Mouse (Mus musculus) stomach, embryonic 16.5 days (tissue): Measurements from ENCODE around the gene Mybph. TPM values are rescaled to one million over a fixed set of nuclear protein-coding genes. Genes with fewer than 3 reads are reported as not detected.

Experiments used
- ATAC-seq: fragments of 200-750 bp; cut with Nextera tagmentation; 2 replicates; pipeline ENCODE4 v1.8.0; 2017; ENCODE audit warnings: moderate number of reproducible peaks, moderate TSS enrichment; ENCODE audit not compliant: insufficient read depth, low FRiP score
- H3K27ac ChIP-seq: fragments of 300-500 bp; sonication (generic); 2 replicates; pipeline ENCODE4 v1.5.1; 2014; ENCODE audit warnings: low read length
- H3K27me3 ChIP-seq: fragments of 300-500 bp; sonication (generic); 2 replicates; pipeline ENCODE4 v1.6.1; 2014; ENCODE audit warnings: low read length, control low read depth, mixed read lengths; ENCODE audit not compliant: control insufficient read depth, insufficient read depth
- H3K36me3 ChIP-seq: fragments of 300-500 bp; sonication (generic); 2 replicates; pipeline ENCODE4 v1.6.1; 2014; ENCODE audit warnings: low read length; ENCODE audit not compliant: control insufficient read depth, insufficient read depth
- H3K4me1 ChIP-seq: fragments of 300-500 bp; sonication (generic); 2 replicates; pipeline ENCODE4 v1.6.1; 2014; ENCODE audit warnings: low read length, control low read depth, mixed read lengths; ENCODE audit not compliant: control insufficient read depth, insufficient read depth
- H3K4me2 ChIP-seq: fragments of 300-500 bp; sonication (generic); 2 replicates; pipeline ENCODE4 v1.6.1; 2014; ENCODE audit warnings: low read depth, low read length, mixed read lengths
- H3K4me3 ChIP-seq: fragments of 300-500 bp; sonication (generic); replicated peaks from 2 replicates; pipeline ENCODE4 v1.5.1; 2014; ENCODE audit warnings: mild to moderate bottlenecking, low read length
- H3K9ac ChIP-seq: fragments of 300-500 bp; sonication (generic); 2 replicates; pipeline ENCODE4 v1.6.1; 2014; ENCODE audit warnings: low read length
- H3K9me3 ChIP-seq: fragments of 300-500 bp; sonication (generic); replicated peaks from 2 replicates; pipeline ENCODE4 v1.6.1; 2016; ENCODE audit warnings: low read length, control low read depth; ENCODE audit not compliant: control insufficient read depth
- WGBS: fragments of 180-500 bp; shearing (Covaris S2); extraction: QIAGEN DNeasy Blood & Tissue Kit; methylation state at CpG from one replicate; pipeline ENCODE4 v1.1.7; 2014; 5-methylcytosine and 5-hydroxymethylcytosine counted together
- polyA plus RNA-seq: library from polyadenylated mRNA; unstranded; fragments of >200 nt; fragmentation: Nextera tagmentation; extraction: Ambion mirVana; gene quantifications from 2 replicates; pipeline ENCODE4 v1.2.1, GENCODE M21; 2015

The Mybph gene
- 0.35 and 9.0 TPM in 2 replicates for polyA plus RNA-seq

DNA sequence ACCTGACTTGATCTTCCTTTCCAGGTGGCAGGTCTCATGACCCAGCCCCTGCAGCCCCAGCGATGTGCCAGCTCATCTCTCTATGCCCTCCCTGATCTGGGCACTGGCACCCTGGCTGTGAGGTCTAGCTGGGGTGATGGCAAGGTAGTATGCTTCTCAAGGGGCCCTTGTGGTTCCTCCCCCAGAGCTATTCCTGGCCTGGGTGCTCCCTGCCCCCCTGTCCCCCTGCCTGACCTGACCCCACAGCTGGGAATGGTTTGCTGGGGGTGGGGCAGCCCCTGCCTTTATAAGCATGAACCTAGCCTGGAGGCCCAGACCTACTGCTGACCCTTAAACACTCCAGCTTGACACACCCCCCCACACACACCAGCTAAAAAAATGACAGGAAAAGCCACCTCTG, at the start of gene Mybph:
Gene Mybph (plus strand): TSS at position 323 of the 400 bp plus-strand sequence.
- H3K9ac ChIP-seq = 0 out of 2 replicates have a peak within 1 kb of the TSS, but pooled peaks have one; percentile 9
- no peak within 1 kb of the TSS for H3K27ac ChIP-seq
- H3K4me2 ChIP-seq = no peak within 1 kb of the TSS
- H3K4me3 ChIP-seq = no peak within 1 kb of the TSS
- H3K27me3 ChIP-seq = no peaks in the 10 kb centered on the region
- peaks cover 14% of the 10 kb centered on the region for H3K4me1 ChIP-seq
- no peak for ATAC-seq
- WGBS = 100% methylated on average over 1 of the region's 1 CpGs
- no peaks in the 10 kb centered on the region for H3K36me3 ChIP-seq
- H3K9me3 ChIP-seq = no peaks in the 10 kb centered on the region

DNA sequence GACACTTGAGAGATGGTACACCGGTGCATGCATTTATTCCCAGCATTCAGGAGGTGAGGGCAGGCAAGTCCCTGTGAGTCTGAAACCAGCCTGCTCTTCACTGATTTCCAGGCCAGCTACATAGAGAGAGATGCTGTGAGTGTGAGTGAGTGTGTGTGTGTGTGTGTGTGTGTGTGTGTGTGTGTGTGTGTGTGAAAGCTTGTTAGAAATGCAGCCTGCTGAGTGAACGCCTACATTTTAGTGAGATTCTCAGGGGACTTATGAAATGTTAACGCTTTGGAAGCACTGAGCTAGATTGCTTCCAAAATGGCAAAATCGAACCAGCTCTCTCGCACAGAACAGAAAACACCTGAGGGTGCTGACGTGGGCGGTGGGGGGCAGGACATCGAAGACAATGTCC, 47.2 kb upstream of the Mybph start:
- Histone ChIP-seq H3K27ac (no peak overlapping the region), H3K4me2 (no peak overlapping the region), H3K9me3 (no peaks in the 10 kb centered on the region), H3K4me3 (no peak overlapping the region), H3K4me1 (no peaks in the 10 kb centered on the region), H3K36me3 (no peaks in the 10 kb centered on the region), H3K9ac (no peak overlapping the region), H3K27me3 (no peaks in the 10 kb centered on the region)
- WGBS = 89% methylated on average over 8 of the region's 8 CpGs
- no peak for ATAC-seq

DNA sequence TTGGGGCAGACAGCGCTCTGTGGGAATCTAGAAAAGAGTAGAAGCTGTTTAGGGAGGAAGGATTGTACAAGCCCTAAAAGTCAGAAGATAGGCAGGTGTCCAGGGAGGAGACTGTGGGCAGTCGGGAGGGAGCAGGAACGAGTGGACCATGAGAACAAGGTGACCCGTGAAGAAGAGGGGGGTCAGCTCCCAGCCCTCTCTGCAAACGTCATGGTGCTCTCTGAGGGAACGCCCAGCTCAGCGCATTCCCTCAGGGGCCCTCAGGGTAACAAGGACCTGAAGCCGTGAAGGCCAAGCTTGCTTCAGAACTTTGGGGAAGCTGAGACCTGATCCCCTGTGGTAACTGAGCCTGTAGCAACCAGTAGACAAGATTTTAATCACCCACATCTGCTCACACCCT, 43.2 kb upstream of the Mybph start:
- no peak overlapping the region for H3K27ac ChIP-seq
- no peaks in the 10 kb centered on the region for H3K36me3 ChIP-seq
- H3K4me3 ChIP-seq = no peak overlapping the region
- H3K27me3 ChIP-seq = no peaks in the 10 kb centered on the region
- H3K4me1 ChIP-seq = no peaks in the 10 kb centered on the region
- H3K9ac ChIP-seq = no peak overlapping the region
- WGBS = 54% methylated on average over 8 of the region's 8 CpGs
- H3K9me3 ChIP-seq = no peaks in the 10 kb centered on the region
- no peak for ATAC-seq
- H3K4me2 ChIP-seq = no peak overlapping the region

DNA sequence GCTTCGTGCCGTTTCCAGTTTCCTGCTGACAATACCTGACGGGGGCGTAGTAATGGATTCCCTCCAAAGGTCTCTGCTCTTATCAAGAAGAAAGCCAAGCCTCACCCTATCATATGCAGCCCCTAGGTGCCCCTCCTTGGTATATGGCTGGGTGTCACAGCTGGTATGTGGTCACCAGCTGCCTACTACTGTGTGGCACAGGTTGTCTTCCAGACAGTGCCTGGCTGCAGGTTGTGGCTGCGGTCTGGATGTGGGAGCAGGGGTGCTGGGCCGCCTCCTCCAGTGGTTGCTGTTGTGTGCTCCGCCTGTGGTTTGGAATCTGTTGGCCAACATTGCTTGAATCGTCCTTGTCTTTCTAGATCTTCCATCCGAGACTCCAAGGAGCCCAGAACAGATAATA, 42.5 kb upstream of the Mybph start:
- Histone ChIP-seq H3K4me1 (no peaks in the 10 kb centered on the region), H3K4me2 (no peak overlapping the region), H3K27me3 (no peaks in the 10 kb centered on the region), H3K36me3 (no peaks in the 10 kb centered on the region), H3K9me3 (no peaks in the 10 kb centered on the region), H3K4me3 (no peak overlapping the region), H3K9ac (no peak overlapping the region), H3K27ac (no peak overlapping the region)
- 88% methylated on average over 9 of the region's 9 CpGs for WGBS
- ATAC-seq = no peak

DNA sequence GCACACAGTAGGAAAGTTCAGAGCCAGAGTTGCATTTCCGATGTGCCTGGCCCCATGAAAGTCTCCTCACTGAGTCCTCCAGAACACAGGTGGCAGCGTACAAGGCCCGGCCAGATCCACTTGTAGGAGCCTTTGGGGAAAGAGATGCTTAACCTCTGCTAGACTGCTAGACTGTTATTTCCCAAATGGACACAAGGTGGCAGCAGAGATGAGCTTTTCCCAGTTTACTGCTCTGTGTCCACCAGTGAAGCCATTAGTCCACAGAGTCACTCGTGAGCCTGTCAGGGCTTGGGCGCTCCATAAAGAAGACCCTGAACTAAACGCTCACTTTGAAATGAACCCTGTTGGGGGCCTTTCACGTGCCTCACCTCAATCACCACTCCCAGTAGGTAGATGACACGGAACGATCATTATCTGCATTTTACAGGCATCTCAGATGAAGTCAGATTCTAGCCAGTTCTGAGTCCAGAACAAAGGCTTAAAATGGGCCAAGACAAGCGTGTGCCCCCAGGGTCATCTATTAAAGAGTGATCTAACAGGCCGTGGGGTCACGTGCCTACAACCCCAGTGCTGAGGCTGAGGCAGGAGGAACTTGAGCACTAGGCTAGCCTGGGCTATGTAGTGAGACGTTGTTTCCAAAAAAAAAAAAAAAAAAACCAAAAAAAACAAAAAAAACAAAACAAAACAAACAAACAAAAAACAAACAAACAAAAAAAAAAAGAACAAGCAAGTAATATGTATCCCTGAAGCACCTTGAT, 41.4 kb upstream of the Mybph start:
- no peaks in the 10 kb centered on the region for H3K9me3 ChIP-seq
- ATAC-seq = peak; percentile 86
- WGBS = 32% methylated on average over 13 of the region's 13 CpGs

DNA sequence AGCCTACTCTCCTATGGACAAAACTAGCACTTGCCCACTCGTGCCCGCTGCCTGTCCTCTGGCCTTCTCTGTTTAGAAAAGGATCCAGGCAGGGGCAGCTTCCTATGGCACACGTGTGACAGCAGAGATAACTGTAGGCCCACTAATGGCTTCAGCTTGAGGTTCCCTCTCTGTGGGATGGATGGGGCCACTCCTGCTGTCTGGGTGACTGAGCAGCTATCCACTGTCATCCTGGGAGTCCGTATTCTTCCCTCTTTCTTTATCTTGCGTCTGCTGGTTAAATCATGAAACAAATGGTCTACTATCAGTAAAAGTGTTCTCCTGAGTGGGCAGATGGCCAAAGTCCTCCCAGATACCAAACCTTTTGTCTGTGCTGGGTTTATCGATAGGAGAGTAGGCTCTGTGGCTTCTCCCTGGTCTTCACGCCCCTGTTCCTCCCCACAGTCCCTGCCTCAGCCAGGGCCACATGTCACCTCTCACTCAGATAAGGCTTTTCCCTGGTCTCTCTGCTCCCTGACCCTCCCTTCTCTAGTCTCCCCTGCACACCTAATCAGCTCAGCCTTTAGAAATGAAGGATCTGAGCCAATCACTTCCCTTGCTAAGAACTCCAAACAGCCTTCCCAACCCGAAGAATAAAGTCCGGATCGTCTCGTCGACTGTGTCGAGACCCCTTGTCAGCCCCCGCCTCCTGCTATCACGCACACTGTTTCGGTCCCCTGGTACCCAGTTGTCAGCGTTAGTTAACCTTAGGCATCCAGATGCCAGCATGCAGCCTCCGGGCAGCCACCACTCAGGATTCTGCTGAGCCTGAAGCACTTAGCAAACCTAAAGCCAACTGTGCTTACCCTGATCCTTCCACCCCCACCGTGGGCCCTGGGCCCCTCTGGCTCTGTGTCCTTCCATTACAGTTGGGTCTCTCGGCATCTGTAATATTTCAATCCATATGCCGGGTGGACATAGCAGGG, 40.3 kb upstream of the Mybph start:
- no peak for ATAC-seq
- Histone ChIP-seq H3K9ac (no peak overlapping the region), H3K36me3 (no peaks in the 10 kb centered on the region)

More for the DNA sequence above, 41.4 kb upstream of the Mybph start:
- no peaks in the 10 kb centered on the region for H3K27me3 ChIP-seq
- H3K4me2 ChIP-seq = no peak overlapping the region
- H3K36me3 ChIP-seq = no peaks in the 10 kb centered on the region
- no peak overlapping the region for H3K27ac ChIP-seq
- no peak overlapping the region for H3K9ac ChIP-seq
- no peaks in the 10 kb centered on the region for H3K4me1 ChIP-seq
- no peak overlapping the region for H3K4me3 ChIP-seq

DNA sequence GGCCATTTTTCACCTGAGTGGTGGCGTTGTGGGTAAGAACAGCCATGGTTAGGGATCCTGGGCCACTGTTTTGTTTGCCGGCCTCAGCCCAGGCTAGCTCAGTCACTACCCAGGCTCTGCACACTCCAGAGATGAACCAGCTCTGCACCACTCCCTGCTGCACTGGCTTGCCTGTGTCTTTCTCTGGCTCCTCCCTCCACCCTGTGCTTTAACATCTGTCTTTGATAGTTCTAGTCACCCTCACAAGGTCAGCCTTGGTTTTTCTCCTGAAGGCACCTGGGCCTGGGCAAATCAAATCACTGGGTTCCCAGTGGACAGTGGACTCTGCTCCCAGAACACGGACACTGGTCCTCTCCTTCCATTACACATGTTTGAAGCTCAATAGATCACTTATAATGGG, 39.1 kb upstream of the Mybph start:
- H3K9me3 ChIP-seq = no peaks in the 10 kb centered on the region
- 90% methylated on average over 3 of the region's 3 CpGs for WGBS
- H3K27me3 ChIP-seq = no peaks in the 10 kb centered on the region
- H3K27ac ChIP-seq = no peak overlapping the region
- H3K36me3 ChIP-seq = no peaks in the 10 kb centered on the region
- H3K4me1 ChIP-seq = no peaks in the 10 kb centered on the region
- no peak overlapping the region for H3K9ac ChIP-seq
- H3K4me2 ChIP-seq = no peak overlapping the region
- ATAC-seq = no peak
- H3K4me3 ChIP-seq = no peak overlapping the region

More for the DNA sequence above, 40.3 kb upstream of the Mybph start:
- 63% methylated on average over 21 of the region's 21 CpGs for WGBS
- Histone ChIP-seq H3K27ac (no peak overlapping the region), H3K27me3 (no peaks in the 10 kb centered on the region), H3K4me2 (no peak overlapping the region), H3K4me3 (no peak overlapping the region), H3K9me3 (no peaks in the 10 kb centered on the region), H3K4me1 (no peaks in the 10 kb centered on the region)

DNA sequence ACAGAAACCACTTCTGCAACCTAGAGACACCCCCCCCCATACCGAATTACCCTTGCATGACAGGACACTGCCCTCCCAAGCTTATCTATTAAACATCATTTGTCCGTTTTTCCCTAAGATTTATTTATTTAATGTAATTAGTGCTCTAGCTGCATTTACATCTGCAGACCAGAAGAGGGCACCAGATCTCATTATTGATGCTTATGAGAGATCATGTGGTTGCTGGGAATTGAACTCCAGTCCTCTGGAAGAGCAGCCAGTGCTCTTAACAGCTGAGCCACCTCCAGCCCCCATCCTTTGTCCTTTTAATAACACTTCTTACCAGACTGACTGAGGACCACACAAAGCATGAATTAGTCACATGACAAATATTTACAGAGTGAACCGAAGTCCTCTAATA, 38.6 kb upstream of the Mybph start:
- Histone ChIP-seq H3K27ac (no peak overlapping the region), H3K4me2 (no peak overlapping the region), H3K27me3 (no peaks in the 10 kb centered on the region), H3K9me3 (no peaks in the 10 kb centered on the region), H3K4me3 (no peak overlapping the region), H3K9ac (no peak overlapping the region), H3K36me3 (no peaks in the 10 kb centered on the region), H3K4me1 (no peaks in the 10 kb centered on the region)
- no peak for ATAC-seq
- 51% methylated on average over 3 of the region's 3 CpGs for WGBS

DNA sequence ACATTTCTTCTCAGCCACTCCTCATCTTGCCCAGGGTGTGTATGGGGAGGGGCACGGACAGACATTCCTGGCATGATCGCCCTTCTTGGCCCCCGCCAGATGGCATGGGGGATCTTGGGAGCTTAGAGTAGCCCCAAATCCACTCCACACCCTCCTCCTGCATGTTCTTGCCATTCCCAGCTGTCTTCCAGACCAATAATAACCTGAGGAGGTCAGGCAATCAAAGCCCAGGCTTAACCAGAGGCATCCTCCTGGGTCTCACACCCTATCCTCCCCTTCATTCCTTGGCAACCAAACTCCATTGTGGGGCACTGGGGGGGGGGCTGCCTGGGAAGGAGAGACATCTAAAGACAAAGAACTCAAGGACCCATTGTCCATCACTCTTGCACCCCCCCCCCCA, 32.8 kb upstream of the Mybph start:
- H3K4me1 ChIP-seq = no peaks in the 10 kb centered on the region
- no peaks in the 10 kb centered on the region for H3K9me3 ChIP-seq
- WGBS = 76% methylated on average over 3 of the region's 3 CpGs
- no peaks in the 10 kb centered on the region for H3K27me3 ChIP-seq
- H3K36me3 ChIP-seq = no peaks in the 10 kb centered on the region
- H3K27ac ChIP-seq = no peak overlapping the region
- H3K4me3 ChIP-seq = no peak overlapping the region
- no peak overlapping the region for H3K4me2 ChIP-seq
- ATAC-seq = no peak
- no peak overlapping the region for H3K9ac ChIP-seq
